Mouse (Mus musculus) midbrain, postnatal 0 days (tissue): ENCODE measurements around the gene Ring1. TPM values are rescaled to one million over a fixed set of nuclear protein-coding genes. Genes with fewer than 3 reads are reported as not detected.

Experiments
- ATAC-seq: fragments of 200-750 bp; cut with Nextera tagmentation; 2 replicates; pipeline ENCODE4 v1.8.0; 2017; ENCODE audit warnings: moderate number of reproducible peaks, mild to moderate bottlenecking, moderate TSS enrichment, moderate library complexity; ENCODE audit not compliant: low FRiP score
- DNase-seq: peaks from one replicate; pipeline ENCODE4 v3.0.0-alpha.2; 2015; ENCODE audit warnings: low spot score
- H3K27ac ChIP-seq: fragments of 300-500 bp; sonication (generic); 2 replicates; pipeline ENCODE4 v1.5.1; 2014; ENCODE audit warnings: low read depth, mild to moderate bottlenecking, low read length, mixed read lengths
- H3K27me3 ChIP-seq: fragments of 300-500 bp; sonication (generic); 2 replicates; pipeline ENCODE4 v1.6.1; 2014; ENCODE audit warnings: low read length, control low read depth, mixed read lengths; ENCODE audit not compliant: insufficient read depth
- H3K36me3 ChIP-seq: fragments of 300-500 bp; sonication (generic); 2 replicates; pipeline ENCODE4 v1.6.1; 2014; ENCODE audit warnings: low read length, control low read depth, mixed read lengths; ENCODE audit not compliant: insufficient read depth
- H3K4me1 ChIP-seq: fragments of 300-500 bp; sonication (generic); 2 replicates; pipeline ENCODE4 v1.6.1; 2014; ENCODE audit warnings: mild to moderate bottlenecking, control low read depth, antibody characterized with exemption, low read length, mixed read lengths; ENCODE audit not compliant: insufficient read depth
- H3K4me2 ChIP-seq: fragments of 300-500 bp; sonication (generic); 2 replicates; pipeline ENCODE4 v1.6.1; 2014; ENCODE audit warnings: low read depth, mild to moderate bottlenecking, low read length, mixed read lengths; ENCODE audit not compliant: poor library complexity, severe bottlenecking
- H3K4me3 ChIP-seq: fragments of 300-500 bp; sonication (generic); 2 replicates; pipeline ENCODE4 v1.5.1; 2014; ENCODE audit warnings: low read depth, mild to moderate bottlenecking, low read length, moderate library complexity
- H3K9ac ChIP-seq: fragments of 300-500 bp; sonication (generic); replicated peaks from 2 replicates; pipeline ENCODE4 v1.6.1; 2014; ENCODE audit warnings: mild to moderate bottlenecking, low read length, moderate library complexity, mixed read lengths; ENCODE audit not compliant: poor library complexity, severe bottlenecking
- H3K9me3 ChIP-seq: fragments of 300-500 bp; sonication (generic); 2 replicates; pipeline ENCODE4 v1.6.1; 2016; ENCODE audit warnings: low read length, control low read depth
- CTCF ChIP-seq: IDR thresholded peaks from 2 replicates; pipeline ENCODE4 v1.5.1; 2016; ENCODE audit warnings: antibody characterized with exemption, mild to moderate bottlenecking
- WGBS: fragments of 180-500 bp; shearing (Covaris S2); extraction: QIAGEN DNeasy Blood & Tissue Kit; methylation state at CpG from one replicate; pipeline ENCODE4 v1.1.7; 2014; 5-methylcytosine and 5-hydroxymethylcytosine counted together
- polyA plus RNA-seq: library from polyadenylated mRNA; unstranded; fragments of >200 nt; fragmentation: Nextera tagmentation; extraction: Ambion mirVana; gene quantifications from 2 replicates; pipeline ENCODE4 v1.2.1, GENCODE M21; 2015
- total RNA-seq: library from RNA; depleted of rRNA; stranded (reverse); fragments of >200 nt; gene quantifications from 2 replicates; pipeline ENCODE4 v1.2.3, GENCODE M21; 2014

The Ring1 gene
- total and polyA plus RNA-seq, 2 experiments from 2014 or later: 19.5 TPM

GRCm38 (mm10) chr17:34030861-34031326, 6.4 kb upstream of the Ring1 start:
- Histone ChIP-seq H3K9ac (peak overlapping the region; percentile 96), H3K4me2 (peak overlapping the region; percentile 97), H3K27me3 (no peaks in the 10 kb centered on the region), H3K4me1 (peaks cover 28% of the 10 kb centered on the region), H3K27ac (peak overlapping the region; percentile 97), H3K9me3 (no peaks in the 10 kb centered on the region), H3K4me3 (peak overlapping the region; percentile 70), H3K36me3 (peaks cover 19% of the 10 kb centered on the region)
- ATAC-seq (no peak), DNase-seq (no peak)
- WGBS: 5% methylated on average over 20 of the region's 20 CpGs
- 0 out of 2 replicates have a peak, but pooled peaks have one; percentile 5 for TF ChIP-seq CTCF

- H3K27ac ChIP-seq: no peak overlapping the region
- H3K27me3 ChIP-seq: no peaks in the 10 kb centered on the region
- peak overlapping the region; percentile 96 for H3K9ac ChIP-seq
- H3K9me3 ChIP-seq: no peaks in the 10 kb centered on the region
- peak overlapping the region; percentile 97 for H3K4me2 ChIP-seq
- H3K36me3 ChIP-seq: peaks cover 16% of the 10 kb centered on the region
- ATAC-seq: no peak
- TF ChIP-seq CTCF: no peak
- peaks cover 37% of the 10 kb centered on the region for H3K4me1 ChIP-seq
- no peak for DNase-seq
- WGBS: 52% methylated on average over 21 of the region's 21 CpGs
- peak overlapping the region; percentile 70 for H3K4me3 ChIP-seq
Observed at GRCm38 (mm10) chr17:34029890-34030595, 5.6 kb upstream of the Ring1 start.

- 80% methylated on average over 18 of the region's 18 CpGs for WGBS
Observed at GRCm38 (mm10) chr17:34029150-34029889, 4.8 kb upstream of the Ring1 start.

GRCm38 (mm10) chr17:34028501-34029149, 4.1 kb upstream of the Ring1 start:
- no peak for ATAC-seq
- Histone ChIP-seq H3K4me2 (peak overlapping the region; percentile 97), H3K4me3 (no peak overlapping the region), H3K27ac (peak overlapping the region; percentile 77; the same call in 1 of the 2 replicates), H3K9me3 (no peaks in the 10 kb centered on the region), H3K36me3 (peaks cover 16% of the 10 kb centered on the region), H3K27me3 (no peaks in the 10 kb centered on the region), H3K9ac (0 out of 2 replicates have a peak overlapping the region, but pooled peaks have one; percentile 19), H3K4me1 (peaks cover 42% of the 10 kb centered on the region)
- DNase-seq: no peak
- TF ChIP-seq CTCF: no peak
- WGBS: 45% methylated on average over 17 of the region's 17 CpGs

More at GRCm38 (mm10) chr17:34029150-34029889, 4.8 kb upstream of the Ring1 start:
- Histone ChIP-seq H3K36me3 (peaks cover 16% of the 10 kb centered on the region), H3K4me2 (peak overlapping the region; percentile 97), H3K9me3 (no peaks in the 10 kb centered on the region), H3K27me3 (no peaks in the 10 kb centered on the region), H3K4me1 (peaks cover 37% of the 10 kb centered on the region), H3K27ac (no peak overlapping the region), H3K9ac (peak overlapping the region; percentile 96; the same call in 1 of the 2 replicates), H3K4me3 (no peak overlapping the region)
- TF ChIP-seq CTCF: no peak
- ATAC-seq (no peak), DNase-seq (no peak)

- Histone ChIP-seq H3K27ac (peak within 1 kb of the TSS; percentile 77), H3K27me3 (no peaks in the 10 kb centered on the region), H3K4me3 (peak within 1 kb of the TSS; percentile 60), H3K4me1 (peaks cover 36% of the 10 kb centered on the region), H3K9me3 (no peaks in the 10 kb centered on the region), H3K36me3 (peaks cover 16% of the 10 kb centered on the region), H3K4me2 (peak within 1 kb of the TSS; percentile 97), H3K9ac (peak within 1 kb of the TSS; percentile 64)
- ATAC-seq (peak; percentile 55), DNase-seq (peak; percentile 96)
- TF ChIP-seq CTCF: no peak
- WGBS: 1% methylated on average over 49 of the region's 49 CpGs
Observed at GRCm38 (mm10) chr17:34027656-34028223, 3.3 kb upstream of the Ring1 start, which contains the start of gene H2-Ke6. TSS of gene H2-Ke6 (minus strand) at chr17:34028060.
